Mouse (Mus musculus): ENCODE measurements around the gene Gm4303.
"Not testable (repeated sequence)": the region's sequence is repeated elsewhere in the genome, so short reads cannot be mapped to it uniquely, and the experiment has no call there.

Gene Gm4303

GRCm38 (mm10) chr10:100345672-100346071, at the start of gene Gm4303:
TSS of gene Gm4303 (plus strand) at chr10:100345972.
- DNase-seq, result not testable (repeated sequence)

GRCm38 (mm10) chr10:100296105-100296504, 49.7 kb upstream of the Gm4303 start:
- no peak for DNase-seq

- DNase-seq, result not testable (repeated sequence)
These were observed 45.7 kb upstream of the Gm4303 start for GRCm38 (mm10) chr10:100300106-100300505.

DNA sequence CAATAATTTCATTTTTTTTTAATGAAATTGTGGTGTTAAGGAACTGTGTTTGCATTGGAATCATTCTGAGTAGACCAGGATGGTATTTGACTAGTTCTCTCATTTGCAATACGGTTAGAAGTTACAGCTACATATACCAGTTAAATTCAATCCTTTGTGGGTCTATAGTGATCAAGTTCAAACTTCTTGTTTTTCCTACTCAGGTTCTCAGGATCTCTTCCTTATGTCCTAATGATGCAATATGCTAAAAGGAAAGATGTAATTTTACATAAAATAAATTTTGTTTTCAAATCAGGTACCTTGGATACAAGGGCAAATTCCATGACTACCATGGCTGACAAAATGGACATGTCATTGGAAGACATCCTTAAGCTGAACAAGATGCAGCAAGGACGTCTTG, 10.4 kb upstream of the Gm4303 start, which contains the start of gene Gm4301:
Gene Gm4301, plus strand, starts transcription at position 301 of the 400 bp plus-strand sequence.
- DNase-seq, result not testable (repeated sequence)

DNA sequence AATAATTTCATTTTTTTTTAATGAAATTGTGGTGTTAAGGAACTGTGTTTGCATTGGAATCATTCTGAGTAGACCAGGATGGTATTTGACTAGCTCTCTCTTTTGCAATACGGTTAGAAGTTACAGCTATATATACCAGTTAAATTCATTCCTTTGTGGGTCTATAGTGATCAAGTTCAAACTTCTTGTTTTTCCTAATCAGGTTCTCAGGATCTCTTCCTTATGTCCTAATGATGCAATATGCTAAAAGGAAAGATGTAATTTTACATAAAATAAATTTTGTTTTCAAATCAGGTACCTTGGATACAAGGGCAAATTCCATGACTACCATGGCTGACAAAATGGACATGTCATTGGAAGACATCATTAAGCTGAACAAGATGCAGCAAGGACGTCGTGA, 5.2 kb upstream of the Gm4303 start, which contains the start of gene Gm4302:
Gene Gm4302, plus strand, starts transcription at position 301 of the 400 bp plus-strand sequence.
- DNase-seq, result not testable (repeated sequence)

DNA sequence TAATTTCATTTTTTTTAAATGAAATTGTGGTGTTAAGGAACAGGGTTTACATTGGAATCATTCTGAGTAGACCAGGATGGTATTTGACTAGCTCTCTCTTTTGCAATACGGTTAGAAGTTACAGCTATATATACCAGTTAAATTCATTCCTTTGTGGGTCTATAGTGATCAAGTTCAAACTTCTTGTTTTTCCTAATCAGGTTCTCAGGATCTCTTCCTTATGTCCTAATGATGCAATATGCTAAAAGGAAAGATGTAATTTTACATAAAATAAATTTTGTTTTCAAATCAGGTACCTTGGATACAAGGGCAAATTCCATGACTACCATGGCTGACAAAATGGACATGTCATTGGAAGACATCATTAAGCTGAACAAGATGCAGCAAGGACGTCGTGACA, 5.0 kb downstream of the Gm4303 start, which contains the start of gene Gm4305:
Gene Gm4305, plus strand, starts transcription at position 301 of the 400 bp plus-strand sequence.
- not testable (repeated sequence) for DNase-seq

GRCm38 (mm10) chr10:100356841-100357240, 11.1 kb downstream of the Gm4303 start:
- DNase-seq, result peak; percentile 7

DNA sequence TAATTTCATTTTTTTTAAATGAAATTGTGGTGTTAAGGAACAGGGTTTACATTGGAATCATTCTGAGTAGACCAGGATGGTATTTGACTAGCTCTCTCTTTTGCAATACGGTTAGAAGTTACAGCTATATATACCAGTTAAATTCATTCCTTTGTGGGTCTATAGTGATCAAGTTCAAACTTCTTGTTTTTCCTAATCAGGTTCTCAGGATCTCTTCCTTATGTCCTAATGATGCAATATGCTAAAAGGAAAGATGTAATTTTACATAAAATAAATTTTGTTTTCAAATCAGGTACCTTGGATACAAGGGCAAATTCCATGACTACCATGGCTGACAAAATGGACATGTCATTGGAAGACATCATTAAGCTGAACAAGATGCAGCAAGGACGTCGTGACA, 15.3 kb downstream of the Gm4303 start, which contains the start of gene Gm4307:
Gene Gm4307, plus strand, starts transcription at position 301 of the 400 bp plus-strand sequence.
- not testable (repeated sequence) for DNase-seq

DNA sequence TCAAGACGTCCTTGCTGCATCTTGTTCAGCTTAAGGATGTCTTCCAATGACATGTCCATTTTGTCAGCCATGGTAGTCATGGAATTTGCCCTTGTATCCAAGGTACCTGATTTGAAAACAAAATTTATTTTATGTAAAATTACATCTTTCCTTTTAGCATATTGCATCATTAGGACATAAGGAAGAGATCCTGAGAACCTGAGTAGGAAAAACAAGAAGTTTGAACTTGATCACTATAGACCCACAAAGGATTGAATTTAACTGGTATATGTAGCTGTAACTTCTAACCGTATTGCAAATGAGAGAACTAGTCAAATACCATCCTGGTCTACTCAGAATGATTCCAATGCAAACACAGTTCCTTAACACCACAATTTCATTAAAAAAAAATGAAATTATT, 36.7 kb downstream of the Gm4303 start, which contains the start of gene Gm4312:
Gene Gm4312, minus strand, starts transcription at position 101 of the 400 bp plus-strand sequence.
- not testable (repeated sequence) for DNase-seq
